Comparison of ENCODE assay signal across 22 mouse cellular contexts in genomic region chr8:119569881-119570280, GRCm38 (mm10). TPM values are rescaled to one million over a fixed set of nuclear protein-coding genes. Genes with fewer than 3 reads are reported as not detected.
A peak's percentile ranks its signal among the peaks of the same experiment; 100 is the strongest.
DNase-seq lines count a peak whose midpoint lies in the region; ATAC-seq and TF ChIP-seq lines count a peak whose summit lies in the region.
"Had no signal": no experiment of that assay in that cellular context is flagged by ENCODE, and none has a peak within 500 bp of the region (broad histone marks: within the 10 kb centered on the region; RNA-seq: fewer than 3 reads in every experiment).

No protein-coding gene starts in this region.

- no peaks in the 10 kb centered on the region for H3K9me3 ChIP-seq in heart, postnatal 0 days (replicated peaks; ENCODE audit: control insufficient read depth, low read length)
- H3K9me3 ChIP-seq in intestine, embryonic 16.5 days (ENCODE audit: control insufficient read depth, low read length), result no peaks in the 10 kb centered on the region
- H3K9me3 ChIP-seq: heart, embryonic 13.5 days; neural tube, embryonic 15.5 days had no signal

- no peak for ATAC-seq in heart, postnatal 0 days (ENCODE audit: insufficient read depth, low read depth)
- ATAC-seq in intestine, embryonic 16.5 days, result no peak
- ATAC-seq in monocyte, adult 5-6 weeks (replicated peaks; ENCODE audit: insufficient number of reproducible peaks, low FRiP score, low TSS enrichment, poor library complexity, severe bottlenecking), result no peak

- DNase-seq in heart, postnatal 0 days (ENCODE audit: low spot score), result no peak
- DNase-seq in heart, adult 11 months, result no peak
- DNase-seq in spleen, adult 2 months (ENCODE audit: low read depth in 1 of 2, low spot score in 2 of 2), result peak in 1 of 2 experiments; percentile 49
- DNase-seq in spleen, postnatal 10 days (ENCODE audit: low spot score in 2 of 2), result no peak
- DNase-seq in thymus, adult 18-20 months, result peak; percentile 72 to 87
- no peak for DNase-seq in right cerebral cortex, postnatal 10 days (ENCODE audit: low spot score in 2 of 2)
- DNase-seq: cerebellum, postnatal 10 days; embryo, embryonic 11 days; gastrocnemius, postnatal 36 days; layer of hippocampus, postnatal 36 days; right cerebral cortex, postnatal 4 days had no signal

- no peak for TF ChIP-seq CTCF in heart, postnatal 0 days (IDR thresholded peaks at IDR 0.05; ENCODE audit: low read depth)
- no peak for TF ChIP-seq CTCF in spleen, adult 2 months (IDR thresholded peaks at IDR 0.05; ENCODE audit: extremely low read depth, insufficient read depth, insufficient read length, insufficient replicate concordance)

- TF ChIP-seq EP300 in heart, postnatal 0 days (IDR thresholded peaks at IDR 0.05; ENCODE audit: low read depth), result no peak

- no peak overlapping the region for H3K4me3 ChIP-seq in heart, postnatal 0 days (ENCODE audit: low read depth, low read length)
- no peak overlapping the region for H3K4me3 ChIP-seq in spleen, adult 2 months (ENCODE audit: extremely low read depth, insufficient read depth, insufficient read length)
- no peak overlapping the region for H3K4me3 ChIP-seq in intestine, embryonic 16.5 days (ENCODE audit: low read length)
- H3K4me3 ChIP-seq: heart, embryonic 13.5 days; neural tube, embryonic 15.5 days had no signal

- H3K4me1 ChIP-seq in heart, postnatal 0 days (ENCODE audit: control insufficient read depth, insufficient read depth), result peaks cover 6% of the 10 kb centered on the region; the same call in 1 of the 2 replicates
- H3K4me1 ChIP-seq in spleen, adult 2 months (ENCODE audit: control insufficient read depth, insufficient read depth, insufficient read length), result peaks cover 9% of the 10 kb centered on the region; the same call in 1 of the 2 replicates
- peaks cover 8% of the 10 kb centered on the region; the same call in 1 of the 2 replicates for H3K4me1 ChIP-seq in intestine, embryonic 16.5 days (ENCODE audit: control insufficient read depth, insufficient read depth, low read length)

- H3K4me2 ChIP-seq in heart, postnatal 0 days (ENCODE audit: low read depth, low read length), result no peak overlapping the region
- no peak overlapping the region for H3K4me2 ChIP-seq in intestine, embryonic 16.5 days (ENCODE audit: low read depth, low read length)
- H3K4me2 ChIP-seq: heart, embryonic 13.5 days; liver, embryonic 11.5 days; neural tube, embryonic 15.5 days had no signal

- 51% methylated on average over 4 of the region's 4 CpGs for WGBS in heart, postnatal 0 days
- WGBS in spleen, adult 2 months, result 67% methylated on average over 4 of the region's 4 CpGs
- WGBS in intestine, embryonic 16.5 days, result 33% methylated on average over 4 of the region's 4 CpGs

- H3K36me3 ChIP-seq in heart, postnatal 0 days (replicated peaks; ENCODE audit: control insufficient read depth, insufficient read depth, low read length), result peaks cover 24% of the 10 kb centered on the region
- peaks cover 19% of the 10 kb centered on the region for H3K36me3 ChIP-seq in spleen, adult 2 months (ENCODE audit: control insufficient read depth, insufficient read depth, low read length)
- H3K36me3 ChIP-seq in intestine, embryonic 16.5 days (ENCODE audit: control insufficient read depth, insufficient read depth, low read length), result peaks cover 10% of the 10 kb centered on the region; the same call in 1 of the 2 replicates

- H3K27ac ChIP-seq in heart, postnatal 0 days (ENCODE audit: low read depth), result peak overlapping the region; percentile 60; the same call in 1 of the 2 replicates
- peak overlapping the region; percentile 58 for H3K27ac ChIP-seq in spleen, adult 2 months (ENCODE audit: insufficient read depth, low read length)
- H3K27ac ChIP-seq in intestine, embryonic 16.5 days (ENCODE audit: low read length), result no peak overlapping the region
- H3K27ac ChIP-seq: heart, embryonic 13.5 days; neural tube, embryonic 15.5 days had no signal

- no peak for TF ChIP-seq POLR2A in spleen, adult 2 months (IDR thresholded peaks at IDR 0.05; ENCODE audit: low read depth, low read length)

- no peaks in the 10 kb centered on the region for H3K27me3 ChIP-seq in heart, postnatal 0 days (ENCODE audit: control insufficient read depth, insufficient read depth, low read length)
- H3K27me3 ChIP-seq in spleen, adult 2 months (ENCODE audit: control insufficient read depth, insufficient read depth, low read length), result no peaks in the 10 kb centered on the region
- no peaks in the 10 kb centered on the region for H3K27me3 ChIP-seq in intestine, embryonic 16.5 days (replicated peaks; ENCODE audit: control insufficient read depth, insufficient read depth, low read length)
- H3K27me3 ChIP-seq: neural tube, embryonic 15.5 days had no signal

- H3K9ac ChIP-seq in heart, postnatal 0 days (replicated peaks; ENCODE audit: low read depth, low read length), result no peak overlapping the region; the same call in 1 of the 2 replicates
- H3K9ac ChIP-seq in intestine, embryonic 16.5 days (ENCODE audit: low read depth, low read length), result no peak overlapping the region
- H3K9ac ChIP-seq: heart, embryonic 13.5 days; neural tube, embryonic 15.5 days had no signal

RNA-seq across cellular contexts. Expression of gene Hsdl1, which starts 5.1 kb away (rescaled TPM):
- total RNA-seq in heart, postnatal 0 days (2014; rRNA removed; ENCODE audit: low replicate concordance), result 25.0 and 36.3 TPM in 2 replicates
- polyA plus RNA-seq in heart, postnatal 0 days (2015; fragmentation: Nextera tagmentation; extraction: Ambion mirVana), result 20.6 and 21.2 TPM in 2 replicates
- polyA plus RNA-seq in spleen, adult 2 months (2012; rRNA removed), result 29.9 and 39.7 TPM in 2 replicates
- polyA plus RNA-seq in intestine, embryonic 16.5 days (2015; fragmentation: Nextera tagmentation; extraction: Ambion mirVana), result 32.3 and 33.3 TPM in 2 replicates
- total RNA-seq in monocyte, adult 5-6 weeks (2017), result 25.5 to 34.2 TPM (median 27.4 TPM) in 3 replicates

RNA-seq across cellular contexts. Expression of gene Dnaaf1, which starts 5.2 kb away (rescaled TPM):
- not detected in 2 replicates for total RNA-seq in heart, postnatal 0 days (2014; rRNA removed; ENCODE audit: low replicate concordance)
- 0.07 and 0.41 TPM in 2 replicates for polyA plus RNA-seq in heart, postnatal 0 days (2015; fragmentation: Nextera tagmentation; extraction: Ambion mirVana)
- polyA plus RNA-seq in spleen, adult 2 months (2012; rRNA removed), result not detected in 2 replicates
- polyA plus RNA-seq in intestine, embryonic 16.5 days (2015; fragmentation: Nextera tagmentation; extraction: Ambion mirVana), result 2.6 and 3.5 TPM in 2 replicates
- total RNA-seq in monocyte, adult 5-6 weeks (2017), result 1.3 TPM in 1 of 3 replicates, not detected in the others
- total RNA-seq: adrenal gland, adult 18-20 months; gastrocnemius, postnatal 36 days; hematopoietic stem cell, adult 5-6 weeks had no signal
- polyA plus RNA-seq: forebrain, embryonic 11.5 days had no signal

RNA-seq across cellular contexts. Expression of gene Mbtps1, which starts 11.3 kb away (rescaled TPM):
- 62.1 and 68.7 TPM in 2 replicates for total RNA-seq in heart, postnatal 0 days (2014; rRNA removed; ENCODE audit: low replicate concordance)
- polyA plus RNA-seq in heart, postnatal 0 days (2015; fragmentation: Nextera tagmentation; extraction: Ambion mirVana), result 36.9 and 37.1 TPM in 2 replicates
- polyA plus RNA-seq in spleen, adult 2 months (2012; rRNA removed), result 40.5 and 48.5 TPM in 2 replicates
- 78.0 and 82.5 TPM in 2 replicates for polyA plus RNA-seq in intestine, embryonic 16.5 days (2015; fragmentation: Nextera tagmentation; extraction: Ambion mirVana)
- total RNA-seq in monocyte, adult 5-6 weeks (2017), result 25.1 to 55.3 TPM (median 48.6 TPM) in 3 replicates

RNA-seq across cellular contexts. Expression of gene Taf1c, which starts 35.1 kb away (rescaled TPM):
- total RNA-seq in heart, postnatal 0 days (2014; rRNA removed; ENCODE audit: low replicate concordance), result 5.3 and 5.6 TPM in 2 replicates
- polyA plus RNA-seq in heart, postnatal 0 days (2015; fragmentation: Nextera tagmentation; extraction: Ambion mirVana), result 3.4 and 3.7 TPM in 2 replicates
- 28.7 and 37.1 TPM in 2 replicates for polyA plus RNA-seq in spleen, adult 2 months (2012; rRNA removed)
- polyA plus RNA-seq in intestine, embryonic 16.5 days (2015; fragmentation: Nextera tagmentation; extraction: Ambion mirVana), result 11.6 and 11.9 TPM in 2 replicates
- total RNA-seq in monocyte, adult 5-6 weeks (2017), result 4.6 to 8.2 TPM (median 6.0 TPM) in 3 replicates

RNA-seq across cellular contexts. Expression of gene Adad2, which starts 42.7 kb away (rescaled TPM):
- not detected in 2 replicates for total RNA-seq in heart, postnatal 0 days (2014; rRNA removed; ENCODE audit: low replicate concordance)
- not detected in 2 replicates for polyA plus RNA-seq in heart, postnatal 0 days (2015; fragmentation: Nextera tagmentation; extraction: Ambion mirVana)
- not detected in 2 replicates for polyA plus RNA-seq in spleen, adult 2 months (2012; rRNA removed)
- 0.09 TPM in 1 of 2 replicates, not detected in the other for polyA plus RNA-seq in intestine, embryonic 16.5 days (2015; fragmentation: Nextera tagmentation; extraction: Ambion mirVana)
- total RNA-seq in monocyte, adult 5-6 weeks (2017), result not detected in 3 replicates
- total RNA-seq: adrenal gland, adult 18-20 months; hematopoietic stem cell, adult 5-6 weeks; megakaryocyte-erythroid progenitor cell, adult 5-6 weeks had no signal
- polyA plus RNA-seq: forebrain, embryonic 11.5 days; heart, embryonic 13.5 days; liver, embryonic 11.5 days; lung, embryonic 16.5 days; stomach, embryonic 14.5 days had no signal

Comparison
In these comparisons a context has a peak if more than half of its experiments do, and no peak if none do; other contexts are left out.
1. DNase-seq: peak in thymus, adult 18-20 months (2 of 2); none in heart, postnatal 0 days (single experiment), heart, adult 11 months (single experiment), spleen, postnatal 10 days (0 of 2) and right cerebral cortex, postnatal 10 days (0 of 2).